Mouse (Mus musculus): ENCODE data around the gene Amn1. TPM values are rescaled to one million over a fixed set of nuclear protein-coding genes. Genes with fewer than 3 reads are reported as not detected.

Gene Amn1
- total RNA-seq, 1 experiment: 12.6 TPM

GRCm38 (mm10) chr6:149137936-149138335 is 50.6 kb downstream of the Amn1 start:
- TF ChIP-seq ZNF384 (IDR thresholded peaks at IDR 0.05; ENCODE audit: low read depth, low read length) (no peak), MAFK (IDR thresholded peaks at IDR 0.05; ENCODE audit: insufficient read depth, low read depth, low read length) (no peak), ZC3H11A (IDR thresholded peaks at IDR 0.05; ENCODE audit: borderline replicate concordance, low read depth, low read length) (no peak), CHD2 (IDR thresholded peaks at IDR 0.05; ENCODE audit: low read depth, low read length) (no peak; the same call in 1 of the 2 replicates), HCFC1 (IDR thresholded peaks at IDR 0.05; ENCODE audit: borderline replicate concordance, insufficient read depth, low read length) (no peak)
- Histone ChIP-seq H3K4me3 (ENCODE audit: insufficient read depth in 1 of 2, low read depth in 1 of 2, low read length in 2 of 2, poor library complexity in 1 of 2, severe bottlenecking in 1 of 2) (no peak overlapping the region), H3K27ac (ENCODE audit: insufficient read depth, low read depth, low read length, poor library complexity, severe bottlenecking) (peak overlapping the region; percentile 56; the same call in 1 of the 2 replicates)

DNA sequence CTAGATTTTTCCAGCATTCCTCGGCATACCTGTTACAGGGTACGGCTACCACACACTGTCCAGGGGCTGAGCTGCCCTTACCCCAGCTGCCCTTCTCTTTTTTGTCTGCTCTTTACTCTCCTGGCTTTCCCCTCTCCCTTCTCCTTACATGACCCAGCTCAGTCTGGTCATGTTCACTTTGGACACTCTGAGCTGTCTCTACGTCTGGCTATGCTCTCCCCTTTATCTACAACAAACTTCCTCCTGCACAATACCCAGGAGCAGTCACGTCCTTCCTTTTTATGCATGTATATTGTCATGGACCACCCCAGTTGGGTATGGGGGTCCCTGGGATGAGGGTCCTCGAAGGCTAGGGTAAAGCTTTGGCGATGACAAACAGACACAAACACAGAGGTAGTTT is 52.9 kb downstream of the Amn1 start:
- in situ Hi-C loops (cut with MboI; ENCODE audit: low sequenced_read_pairs in 2 of 2, unreplicated experiment in 2 of 2): loop anchor here in 1 of 2 experiments (10.0 kb wide), 1 partner anchor 239 kb away; no protein-coding TSS in a partner anchor
- H3K9me3 ChIP-seq (ENCODE audit: control insufficient read depth, insufficient read depth, low read depth, low read length): no peaks in the 10 kb centered on the region
- DNase-seq (ENCODE audit: low read depth, low spot score): no peak
- H3K36me3 ChIP-seq (ENCODE audit: control insufficient read depth, insufficient read depth, low read length, poor library complexity, severe bottlenecking): no peaks in the 10 kb centered on the region
- no peak overlapping the region for H3K27ac ChIP-seq (ENCODE audit: insufficient read depth, low read depth, low read length, poor library complexity, severe bottlenecking)
- peaks cover 10 to 11% of the 10 kb centered on the region in 2 experiments for H3K4me1 ChIP-seq (ENCODE audit: control insufficient read depth in 2 of 2, insufficient read depth in 2 of 2, low read length in 2 of 2, poor library complexity in 1 of 2)
- TF ChIP-seq ZC3H11A (IDR thresholded peaks at IDR 0.05; ENCODE audit: borderline replicate concordance, low read depth, low read length) (no peak), HCFC1 (IDR thresholded peaks at IDR 0.05; ENCODE audit: borderline replicate concordance, insufficient read depth, low read length) (no peak), CHD2 (IDR thresholded peaks at IDR 0.05; ENCODE audit: low read depth, low read length) (no peak), ZNF384 (IDR thresholded peaks at IDR 0.05; ENCODE audit: low read depth, low read length) (no peak), MAFK (IDR thresholded peaks at IDR 0.05; ENCODE audit: insufficient read depth, low read depth, low read length) (no peak)
- no peak overlapping the region for H3K9ac ChIP-seq (ENCODE audit: insufficient read depth, low read depth, low read length, poor library complexity, severe bottlenecking)
- no peak overlapping the region for H3K4me3 ChIP-seq (ENCODE audit: insufficient read depth in 1 of 2, low read depth in 1 of 2, low read length in 2 of 2, poor library complexity in 1 of 2, severe bottlenecking in 1 of 2)

More at GRCm38 (mm10) chr6:149137936-149138335, 50.6 kb downstream of the Amn1 start:
- DNase-seq (ENCODE audit: low read depth, low spot score): no peak
- Histone ChIP-seq H3K36me3 (ENCODE audit: control insufficient read depth, insufficient read depth, low read length, poor library complexity, severe bottlenecking) (no peaks in the 10 kb centered on the region), H3K9me3 (ENCODE audit: control insufficient read depth, insufficient read depth, low read depth, low read length) (no peaks in the 10 kb centered on the region), H3K9ac (ENCODE audit: insufficient read depth, low read depth, low read length, poor library complexity, severe bottlenecking) (no peak overlapping the region), H3K4me1 (ENCODE audit: control insufficient read depth in 2 of 2, insufficient read depth in 2 of 2, low read length in 2 of 2, poor library complexity in 1 of 2) (peaks cover 3 to 8% of the 10 kb centered on the region in 2 experiments; a peak in 3 of 4 replicates)
- in situ Hi-C loops (cut with MboI; ENCODE audit: low sequenced_read_pairs in 2 of 2, unreplicated experiment in 2 of 2): loop anchor here in 1 of 2 experiments (10.0 kb wide), 1 partner anchor 237 kb away; no protein-coding TSS in a partner anchor

- Histone ChIP-seq H3K4me1 (ENCODE audit: control insufficient read depth in 2 of 2, insufficient read depth in 2 of 2, low read length in 2 of 2, poor library complexity in 1 of 2) (peaks cover 11 to 16% of the 10 kb centered on the region in 2 experiments), H3K9ac (ENCODE audit: insufficient read depth, low read depth, low read length, poor library complexity, severe bottlenecking) (no peak overlapping the region), H3K27ac (ENCODE audit: insufficient read depth, low read depth, low read length, poor library complexity, severe bottlenecking) (no peak overlapping the region), H3K4me3 (ENCODE audit: insufficient read depth in 1 of 2, low read depth in 1 of 2, low read length in 2 of 2, poor library complexity in 1 of 2, severe bottlenecking in 1 of 2) (no peak overlapping the region), H3K9me3 (ENCODE audit: control insufficient read depth, insufficient read depth, low read depth, low read length) (no peaks in the 10 kb centered on the region), H3K36me3 (ENCODE audit: control insufficient read depth, insufficient read depth, low read length, poor library complexity, severe bottlenecking) (no peaks in the 10 kb centered on the region)
- in situ Hi-C loops (cut with MboI; ENCODE audit: low sequenced_read_pairs in 2 of 2, unreplicated experiment in 2 of 2): loop anchor here in 1 of 2 experiments (10.0 kb wide), 1 partner anchor 240 kb away; no protein-coding TSS in a partner anchor
- DNase-seq (ENCODE audit: low read depth, low spot score): no peak
- TF ChIP-seq HCFC1 (IDR thresholded peaks at IDR 0.05; ENCODE audit: borderline replicate concordance, insufficient read depth, low read length): no peak
These were observed 53.9 kb downstream of the Amn1 start for GRCm38 (mm10) chr6:149134391-149135150.

DNA sequence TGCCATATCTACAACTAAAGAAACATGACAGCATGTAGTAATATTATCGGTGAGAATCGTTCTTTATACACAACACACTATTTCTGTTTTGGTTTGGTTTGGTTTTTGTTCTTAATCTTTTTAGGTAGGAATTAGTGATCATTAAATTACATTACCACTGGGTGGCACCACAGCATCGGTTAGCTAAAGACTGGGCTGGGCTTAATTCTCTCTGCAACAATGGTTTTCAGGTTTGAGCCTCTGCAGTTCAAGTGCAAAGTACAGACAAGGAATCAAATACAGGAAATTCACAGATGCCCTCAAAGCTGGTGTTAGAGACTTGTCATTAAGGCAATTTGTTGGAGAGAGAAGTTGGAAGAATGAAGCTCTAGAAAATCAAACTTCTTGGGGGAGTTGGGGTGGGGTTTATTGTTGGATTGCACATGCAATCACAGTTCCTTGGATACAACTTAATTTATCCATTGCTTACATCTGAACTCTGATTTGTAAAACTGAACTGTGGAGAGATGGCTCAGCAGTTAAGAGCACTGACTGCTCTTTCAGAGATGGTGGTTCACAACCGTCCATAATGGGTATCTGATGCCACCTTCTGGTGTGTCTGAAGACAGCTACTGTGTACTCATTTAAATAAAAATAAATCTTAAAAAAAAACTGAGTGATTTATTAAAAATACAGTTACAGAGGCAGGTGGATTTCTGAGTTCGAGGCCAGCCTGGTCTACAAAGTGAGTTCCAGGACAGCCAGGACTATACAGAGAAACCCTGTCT is 56.0 kb downstream of the Amn1 start:
- Histone ChIP-seq H3K27ac (ENCODE audit: insufficient read depth, low read depth, low read length, poor library complexity, severe bottlenecking) (no peak overlapping the region; the same call in 1 of the 2 replicates), H3K9ac (ENCODE audit: insufficient read depth, low read depth, low read length, poor library complexity, severe bottlenecking) (no peak overlapping the region)
- peak; percentile 70 for DNase-seq (ENCODE audit: low read depth, low spot score)

More for the DNA sequence above, 56.0 kb downstream of the Amn1 start:
- Histone ChIP-seq H3K4me3 (ENCODE audit: insufficient read depth in 1 of 2, low read depth in 1 of 2, low read length in 2 of 2, poor library complexity in 1 of 2, severe bottlenecking in 1 of 2) (no peak overlapping the region), H3K4me1 (ENCODE audit: control insufficient read depth in 2 of 2, insufficient read depth in 2 of 2, low read length in 2 of 2, poor library complexity in 1 of 2) (peaks cover 11 to 19% of the 10 kb centered on the region in 2 experiments), H3K9me3 (ENCODE audit: control insufficient read depth, insufficient read depth, low read depth, low read length) (no peaks in the 10 kb centered on the region), H3K36me3 (ENCODE audit: control insufficient read depth, insufficient read depth, low read length, poor library complexity, severe bottlenecking) (no peaks in the 10 kb centered on the region)
- TF ChIP-seq CHD2 (IDR thresholded peaks at IDR 0.05; ENCODE audit: low read depth, low read length): no peak
- TF ChIP-seq ZC3H11A (IDR thresholded peaks at IDR 0.05; ENCODE audit: borderline replicate concordance, low read depth, low read length): peak; percentile 93
- in situ Hi-C loops (cut with MboI; ENCODE audit: low sequenced_read_pairs in 2 of 2, unreplicated experiment in 2 of 2): loop anchor here in 1 of 2 experiments (10.0 kb wide), 1 partner anchor 242 kb away; no protein-coding TSS in a partner anchor
